Mouse (Mus musculus) liver, postnatal 0 days (tissue): Measurements from ENCODE around the gene Zfp472. TPM values are rescaled to one million over a fixed set of nuclear protein-coding genes. Genes with fewer than 3 reads are reported as not detected.

ENCODE experiments used
- ATAC-seq: fragments of 200-750 bp; cut with Nextera tagmentation; 2 replicates; pipeline ENCODE4 v1.8.0; 2017; ENCODE audit warnings: mild to moderate bottlenecking, moderate library complexity
- DNase-seq: peaks from one replicate; pipeline ENCODE4 v3.0.0-alpha.2; 2016
- H3K27ac ChIP-seq: fragments of 300-500 bp; sonication (generic); 2 replicates; pipeline ENCODE4 v1.5.1; 2014; ENCODE audit warnings: antibody characterized with exemption, moderate library complexity, mild to moderate bottlenecking, low read depth
- H3K27me3 ChIP-seq: fragments of 300-500 bp; sonication (generic); 2 replicates; pipeline ENCODE4 v1.6.1; 2014; ENCODE audit warnings: low read length, control low read depth, mixed read lengths; ENCODE audit not compliant: insufficient read depth
- H3K36me3 ChIP-seq: fragments of 300-500 bp; sonication (generic); replicated peaks from 2 replicates; pipeline ENCODE4 v1.6.1; 2014; ENCODE audit warnings: mild to moderate bottlenecking, control low read depth, low read length, moderate library complexity, mixed read lengths; ENCODE audit not compliant: insufficient read depth
- H3K4me1 ChIP-seq: fragments of 300-500 bp; sonication (generic); 2 replicates; pipeline ENCODE4 v1.6.1; 2014; ENCODE audit warnings: antibody characterized with exemption, mild to moderate bottlenecking, control low read depth; ENCODE audit not compliant: insufficient read depth
- H3K4me2 ChIP-seq: fragments of 300-500 bp; sonication (generic); 2 replicates; pipeline ENCODE4 v1.6.1; 2014; ENCODE audit warnings: low read depth, mild to moderate bottlenecking, low read length, moderate library complexity, mixed read lengths
- H3K4me3 ChIP-seq: fragments of 300-500 bp; sonication (generic); 2 replicates; pipeline ENCODE4 v1.5.1; 2014; ENCODE audit warnings: low read depth, low read length
- H3K9ac ChIP-seq: fragments of 300-500 bp; sonication (generic); replicated peaks from 2 replicates; pipeline ENCODE4 v1.6.1; 2014; ENCODE audit warnings: mild to moderate bottlenecking, moderate library complexity
- H3K9me3 ChIP-seq: fragments of 300-500 bp; sonication (generic); 2 replicates; pipeline ENCODE4 v1.6.1; 2016; ENCODE audit warnings: mild to moderate bottlenecking, control low read depth, low read length, mixed read lengths
- CTCF ChIP-seq: sonication (generic); IDR thresholded peaks from 2 replicates; pipeline ENCODE4 v1.5.1; 2016; ENCODE audit warnings: antibody characterized with exemption, low read depth
- EP300 ChIP-seq: IDR thresholded peaks from 2 replicates; pipeline ENCODE4 v1.6.1; 2016; ENCODE audit warnings: antibody characterized with exemption, low read depth, mild to moderate bottlenecking
- WGBS: fragments of 180-500 bp; shearing (Covaris S2); extraction: QIAGEN DNeasy Blood & Tissue Kit; methylation state at CpG from one replicate; pipeline ENCODE4 v1.1.7; 2014; ENCODE audit not compliant: insufficient replicate concordance; 5-methylcytosine and 5-hydroxymethylcytosine counted together
- polyA plus RNA-seq: library from polyadenylated mRNA; unstranded; fragments of >200 nt; fragmentation: Nextera tagmentation; extraction: Ambion mirVana; gene quantifications from 2 replicates; pipeline ENCODE4 v1.2.1, GENCODE M21; 2015

Zfp472 gene
- polyA plus RNA-seq, 1 experiment from 2014 or later, result 3.3 TPM

DNA sequence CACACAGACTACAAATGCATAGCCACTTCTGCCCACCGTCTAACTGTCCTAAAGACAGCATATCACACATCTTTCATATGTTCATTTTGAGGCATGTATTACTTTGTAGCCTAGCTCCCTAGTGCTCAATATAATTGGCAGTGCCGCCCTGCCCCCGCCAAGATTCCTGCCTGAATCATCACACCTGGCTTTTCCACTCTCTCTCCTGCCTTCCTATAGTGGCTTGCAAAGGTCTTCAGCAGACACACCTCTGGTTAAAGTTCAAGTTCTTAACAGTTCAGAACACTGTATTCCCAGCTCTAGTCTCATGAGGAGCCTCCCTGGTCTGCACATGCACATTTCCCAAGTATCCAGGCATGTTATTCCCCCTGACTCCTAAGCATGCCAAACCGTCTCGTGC, 37.8 kb upstream of the Zfp472 start:
- WGBS, result 85% methylated on average over 5 of the region's 5 CpGs
- DNase-seq (no peak), ATAC-seq (no peak)
- Histone ChIP-seq H3K27me3 (no peaks in the 10 kb centered on the region), H3K9me3 (no peaks in the 10 kb centered on the region), H3K4me3 (no peak overlapping the region), H3K4me1 (peaks cover 9% of the 10 kb centered on the region), H3K9ac (no peak overlapping the region), H3K27ac (no peak overlapping the region), H3K4me2 (no peak overlapping the region), H3K36me3 (no peaks in the 10 kb centered on the region)
- no peak for TF ChIP-seq EP300
- no peak for TF ChIP-seq CTCF

DNA sequence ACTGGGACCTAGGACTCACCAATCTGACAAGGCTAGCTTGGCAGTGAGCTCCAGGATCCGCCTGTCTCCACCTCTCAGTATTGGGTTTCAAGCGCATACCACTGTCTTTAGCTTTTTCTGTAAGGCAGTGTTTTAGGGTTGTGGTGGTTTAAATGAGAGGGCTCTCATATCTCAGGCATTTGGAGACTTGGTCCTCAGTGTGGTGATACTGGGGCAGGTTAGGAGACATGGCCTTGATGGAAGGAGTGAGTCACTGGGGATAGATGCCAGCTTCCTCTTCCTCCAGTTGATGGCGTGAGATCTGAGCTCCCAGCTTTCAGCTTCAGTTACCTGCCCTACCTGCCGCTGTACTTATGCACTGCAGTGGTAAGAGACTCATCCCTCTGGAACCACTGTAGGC, 25.8 kb upstream of the Zfp472 start:
- no peak for TF ChIP-seq EP300
- no peak for TF ChIP-seq CTCF
- H3K4me2 ChIP-seq, result no peak overlapping the region
- DNase-seq, result no peak
- H3K36me3 ChIP-seq, result no peaks in the 10 kb centered on the region; the same call in 1 of the 2 replicates
- H3K9ac ChIP-seq, result no peak overlapping the region
- WGBS, result 69% methylated on average over 4 of the region's 4 CpGs
- H3K4me1 ChIP-seq, result no peaks in the 10 kb centered on the region; the same call in 1 of the 2 replicates
- H3K27me3 ChIP-seq, result no peaks in the 10 kb centered on the region
- no peak overlapping the region for H3K27ac ChIP-seq
- no peaks in the 10 kb centered on the region for H3K9me3 ChIP-seq
- H3K4me3 ChIP-seq, result no peak overlapping the region
- ATAC-seq, result no peak

DNA sequence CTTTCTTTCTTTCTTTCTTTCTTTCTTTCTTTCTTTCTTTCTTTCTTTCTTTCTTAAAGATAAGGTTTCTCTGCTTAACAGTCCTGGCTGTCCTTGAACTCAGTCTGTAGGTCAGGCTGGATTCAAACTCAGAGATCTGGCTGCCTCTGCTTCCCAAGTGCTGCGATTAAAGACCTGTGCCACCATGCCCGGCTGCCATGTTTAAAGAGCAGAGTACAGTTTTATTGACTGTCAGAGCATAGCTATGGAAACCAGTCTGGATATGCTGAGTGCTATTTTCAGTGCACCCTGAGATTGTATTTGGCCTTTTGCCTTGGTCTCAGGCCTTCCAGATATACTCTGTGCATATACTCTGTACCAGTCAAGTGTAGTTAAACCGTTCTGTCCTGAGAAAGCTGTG, 22.0 kb upstream of the Zfp472 start:
- peaks cover 21% of the 10 kb centered on the region for H3K4me1 ChIP-seq
- no peak for ATAC-seq
- no peaks in the 10 kb centered on the region for H3K27me3 ChIP-seq
- H3K4me2 ChIP-seq, result no peak overlapping the region
- WGBS, result 73% methylated on average over 3 of the region's 3 CpGs
- no peak for TF ChIP-seq CTCF
- H3K4me3 ChIP-seq, result no peak overlapping the region
- no peaks in the 10 kb centered on the region for H3K9me3 ChIP-seq
- peaks cover 4% of the 10 kb centered on the region; the same call in 1 of the 2 replicates for H3K36me3 ChIP-seq
- no peak for DNase-seq
- no peak overlapping the region for H3K9ac ChIP-seq
- no peak overlapping the region for H3K27ac ChIP-seq

DNA sequence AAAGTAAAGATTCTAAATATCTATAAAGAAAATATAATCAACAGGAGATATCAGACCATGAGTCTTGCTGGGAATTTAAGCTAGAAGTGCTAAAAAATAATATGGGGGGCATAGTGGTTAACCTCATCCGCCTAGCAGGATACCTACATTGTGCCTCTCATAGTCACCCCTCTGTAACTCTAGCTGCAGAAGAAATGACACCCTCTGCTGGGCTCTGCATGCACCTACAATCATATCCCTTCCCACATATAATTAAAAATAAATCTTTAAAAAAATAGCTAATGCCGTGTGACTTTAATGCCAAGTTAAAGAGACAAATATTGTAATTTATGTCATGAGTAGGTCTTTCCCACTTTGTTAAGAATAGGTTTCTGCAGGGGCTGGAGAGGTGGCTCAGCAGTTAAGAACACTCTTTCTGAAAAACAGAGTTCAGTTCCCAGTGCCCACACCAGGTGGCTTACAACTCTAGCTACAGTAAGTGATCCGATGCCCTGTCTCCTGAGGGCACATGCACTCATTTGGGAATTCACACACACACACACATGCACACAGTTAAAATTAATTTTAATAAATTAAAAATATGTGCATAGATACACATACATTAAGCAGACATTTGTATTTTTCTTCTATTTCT, 21.1 kb upstream of the Zfp472 start:
- no peaks in the 10 kb centered on the region for H3K9me3 ChIP-seq
- H3K9ac ChIP-seq, result no peak overlapping the region
- ATAC-seq (no peak), DNase-seq (no peak)
- peaks cover 21% of the 10 kb centered on the region for H3K4me1 ChIP-seq
- WGBS, result 67% methylated on average over 3 of the region's 3 CpGs
- no peak overlapping the region for H3K4me3 ChIP-seq
- H3K27me3 ChIP-seq, result no peaks in the 10 kb centered on the region
- H3K36me3 ChIP-seq, result peaks cover 4% of the 10 kb centered on the region; the same call in 1 of the 2 replicates
- no peak overlapping the region for H3K27ac ChIP-seq
- TF ChIP-seq CTCF (peak; percentile 41), EP300 (no peak)
- H3K4me2 ChIP-seq, result no peak overlapping the region

DNA sequence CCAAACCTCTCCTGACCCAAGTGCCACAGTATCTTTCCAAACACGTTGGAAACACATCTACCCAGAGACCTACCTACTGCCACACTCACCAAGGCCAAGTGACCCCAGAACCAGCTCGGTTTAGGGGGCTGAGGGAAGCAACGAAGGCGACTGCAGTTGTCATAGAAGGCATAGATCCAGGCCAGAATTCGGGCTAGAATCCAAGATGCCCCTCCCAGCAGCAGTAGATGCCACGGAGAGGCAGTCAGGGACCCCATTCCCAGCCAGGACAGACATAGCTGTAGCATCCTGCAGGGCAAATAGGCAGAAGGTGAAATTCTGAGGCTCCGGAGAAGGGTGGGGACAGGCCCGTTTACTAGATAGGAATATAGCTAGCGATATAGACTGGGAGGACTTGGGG, 18.9 kb upstream of the Zfp472 start:
- no peaks in the 10 kb centered on the region for H3K9me3 ChIP-seq
- no peaks in the 10 kb centered on the region for H3K27me3 ChIP-seq
- WGBS, result 26% methylated on average over 9 of the region's 9 CpGs
- H3K4me1 ChIP-seq, result peaks cover 21% of the 10 kb centered on the region
- peak overlapping the region; percentile 85 for H3K9ac ChIP-seq
- H3K4me3 ChIP-seq, result peak overlapping the region; percentile 76
- ATAC-seq, result peak; percentile 35
- peak overlapping the region; percentile 97 for H3K27ac ChIP-seq
- H3K4me2 ChIP-seq, result peak overlapping the region; percentile 94
- no peak for DNase-seq
- peaks cover 4% of the 10 kb centered on the region; the same call in 1 of the 2 replicates for H3K36me3 ChIP-seq
- TF ChIP-seq CTCF, result no peak
- TF ChIP-seq EP300, result no peak

DNA sequence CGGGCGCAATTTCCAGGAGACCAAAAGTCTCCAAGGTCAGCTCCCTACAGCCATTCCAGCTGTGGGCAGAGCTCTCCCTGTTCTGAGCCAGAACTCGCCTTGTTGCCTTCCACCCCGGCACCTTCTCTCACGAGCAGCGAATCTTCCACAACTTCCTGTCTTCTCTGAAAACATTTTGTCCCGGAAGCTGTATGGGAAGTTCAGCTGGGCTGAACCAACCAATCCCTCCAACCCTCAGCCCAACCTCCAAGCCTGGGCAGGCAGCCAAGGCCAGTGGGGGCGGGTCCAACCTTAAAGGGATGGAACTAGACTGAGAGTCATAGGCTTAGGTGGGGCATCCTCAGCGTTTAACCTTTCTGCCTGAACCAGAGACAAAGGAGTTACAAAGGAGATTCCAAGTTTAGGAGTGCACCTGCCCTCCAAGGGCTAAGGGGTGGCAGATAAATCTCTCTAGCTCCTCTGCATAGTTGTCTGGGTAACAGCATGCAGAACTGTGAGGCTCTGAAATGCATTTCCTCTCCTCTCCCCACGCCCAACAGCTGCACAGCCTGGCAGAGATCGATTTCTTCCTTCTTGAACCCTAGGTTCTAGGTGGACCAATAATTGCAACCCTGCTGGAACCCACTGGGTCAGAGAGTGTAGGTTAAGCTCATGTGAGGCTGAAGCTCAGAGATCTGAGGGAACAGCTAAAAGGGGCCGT, 18.2 kb upstream of the Zfp472 start, which contains the start of gene Cyp4f13:
Gene Cyp4f13, minus strand, starts transcription at position 188 of the 700 bp plus-strand sequence.
- peak within 1 kb of the TSS; percentile 97 for H3K27ac ChIP-seq
- 7% methylated on average over 12 of the region's 12 CpGs for WGBS
- DNase-seq (peak; percentile 98), ATAC-seq (peak; percentile 99)
- peaks cover 4% of the 10 kb centered on the region; the same call in 1 of the 2 replicates for H3K36me3 ChIP-seq
- H3K4me1 ChIP-seq, result peaks cover 21% of the 10 kb centered on the region
- no peaks in the 10 kb centered on the region for H3K27me3 ChIP-seq
- TF ChIP-seq CTCF (no peak), EP300 (peak; percentile 84)
- peak within 1 kb of the TSS; percentile 94 for H3K4me2 ChIP-seq
- H3K9ac ChIP-seq, result peak within 1 kb of the TSS; percentile 85
- H3K9me3 ChIP-seq, result no peaks in the 10 kb centered on the region
- peak within 1 kb of the TSS; percentile 76 for H3K4me3 ChIP-seq
